Mouse (Mus musculus) embryonic fibroblast, embryonic 13.5 days (primary cell): ENCODE results near the gene Slc22a23. TPM values are rescaled to one million over a fixed set of nuclear protein-coding genes. Genes with fewer than 3 reads are reported as not detected.

Experiments used
- H3K27ac ChIP-seq: 2 replicates; pipeline ENCODE4 v1.5.1; 2012; ENCODE audit warnings: low read length, control low read depth, inconsistent platforms; ENCODE audit not compliant: insufficient read depth
- H3K4me1 ChIP-seq: 2 replicates; pipeline ENCODE4 v1.6.1; 2011; ENCODE audit warnings: low read length; ENCODE audit not compliant: control insufficient read depth, insufficient read depth
- H3K4me3 ChIP-seq: 2 replicates; pipeline ENCODE4 v1.5.1; 2011; ENCODE audit warnings: mild to moderate bottlenecking, control low read depth, low read length; ENCODE audit not compliant: insufficient read depth
- CTCF ChIP-seq: IDR thresholded peaks from 2 replicates; pipeline ENCODE4 v1.5.1; 2011; ENCODE audit warnings: mild to moderate bottlenecking, control low read depth, low read length, moderate library complexity, borderline replicate concordance; ENCODE audit not compliant: insufficient read depth
- POLR2A ChIP-seq: IDR thresholded peaks from 2 replicates; pipeline ENCODE4 v1.6.1; 2011; ENCODE audit warnings: low read depth, mild to moderate bottlenecking, control low read depth, low read length, moderate library complexity
- polyA plus RNA-seq: library from polyadenylated mRNA; stranded (reverse); fragments of >200 nt; gene quantifications from 2 replicates; pipeline ENCODE4 v1.2.4, GENCODE M21; 2011; ENCODE audit warnings: low read depth; ENCODE audit not compliant: missing spikeins, insufficient read length

Slc22a23 gene
- polyA plus RNA-seq, 1 experiment: 5.7 TPM

- no peak for TF ChIP-seq CTCF
- TF ChIP-seq POLR2A: no peak
- no peak overlapping the region for H3K27ac ChIP-seq
These were observed 72.5 kb downstream of the Slc22a23 start for GRCm38 (mm10) chr13:34272275-34273054.

GRCm38 (mm10) chr13:34271665-34272064, 73.3 kb downstream of the Slc22a23 start:
- Histone ChIP-seq H3K4me1 (no peaks in the 10 kb centered on the region), H3K4me3 (no peak overlapping the region), H3K27ac (no peak overlapping the region)
- TF ChIP-seq CTCF: no peak
- TF ChIP-seq POLR2A: no peak

More at GRCm38 (mm10) chr13:34272275-34273054, 72.5 kb downstream of the Slc22a23 start:
- Histone ChIP-seq H3K4me3 (no peak overlapping the region), H3K4me1 (no peaks in the 10 kb centered on the region)

DNA sequence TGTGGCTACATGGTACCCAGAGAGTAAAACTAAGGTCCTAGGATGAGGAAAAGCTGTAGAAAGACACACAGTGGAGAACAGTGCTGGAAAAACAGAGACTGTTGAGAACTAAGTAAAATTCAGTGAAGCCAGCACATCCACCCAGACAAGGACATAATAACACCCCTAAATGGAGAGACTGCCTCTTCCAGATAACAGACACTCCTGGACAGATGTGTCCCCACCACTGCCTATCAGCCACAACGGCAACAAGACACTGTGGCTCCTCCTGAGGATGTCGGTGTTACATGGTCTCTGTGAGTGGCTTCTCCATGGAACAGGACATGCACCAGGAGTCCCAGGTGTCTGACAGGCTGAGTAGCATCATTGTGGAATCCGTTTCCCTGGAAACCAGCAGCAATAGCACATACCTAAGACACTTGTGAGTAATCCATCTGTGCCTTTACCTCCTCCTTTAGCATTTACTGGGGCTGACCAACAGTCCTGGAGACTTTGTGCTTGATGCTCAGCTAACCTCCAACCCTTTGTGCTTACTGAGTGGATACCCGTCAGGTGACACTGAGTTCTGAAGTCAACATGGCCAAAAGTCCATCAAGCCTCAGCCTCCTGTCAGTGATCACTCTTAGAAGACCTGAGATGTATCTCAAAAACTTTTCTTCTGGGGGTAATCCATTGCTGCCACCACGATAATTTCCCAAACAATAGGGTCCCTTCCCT, 73.9 kb downstream of the Slc22a23 start:
- Histone ChIP-seq H3K27ac (no peak overlapping the region), H3K4me1 (no peaks in the 10 kb centered on the region), H3K4me3 (no peak overlapping the region)
- TF ChIP-seq POLR2A: no peak
- TF ChIP-seq CTCF: no peak

GRCm38 (mm10) chr13:34269376-34269991, 75.5 kb downstream of the Slc22a23 start:
- H3K4me1 ChIP-seq: no peaks in the 10 kb centered on the region
- H3K27ac ChIP-seq: no peak overlapping the region
- TF ChIP-seq POLR2A: no peak
- no peak for TF ChIP-seq CTCF
- H3K4me3 ChIP-seq: no peak overlapping the region

- Histone ChIP-seq H3K27ac (no peak overlapping the region), H3K4me3 (no peak overlapping the region), H3K4me1 (no peaks in the 10 kb centered on the region)
- TF ChIP-seq POLR2A (no peak), CTCF (no peak)
These were observed 77.9 kb downstream of the Slc22a23 start for GRCm38 (mm10) chr13:34266942-34267660.

DNA sequence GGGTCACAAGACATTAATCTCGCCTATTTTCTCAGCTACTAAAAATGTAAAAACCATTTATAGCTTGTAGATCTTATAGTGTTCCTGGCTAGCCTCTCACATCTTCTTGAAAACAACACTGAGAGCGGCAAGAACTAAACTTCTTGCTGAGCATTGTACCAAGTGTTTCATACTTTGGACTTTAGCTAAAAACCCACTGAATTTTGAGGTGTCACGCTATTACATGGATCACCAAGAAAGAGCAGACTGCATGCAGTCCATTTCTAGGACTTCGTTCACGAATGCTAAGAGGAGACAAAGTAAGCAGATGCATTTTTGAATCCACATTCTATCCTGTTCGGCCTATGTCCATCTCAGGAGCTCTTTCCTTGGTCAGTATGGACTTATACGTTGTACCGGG, 78.9 kb downstream of the Slc22a23 start:
- H3K4me1 ChIP-seq: no peaks in the 10 kb centered on the region
- TF ChIP-seq POLR2A (no peak), CTCF (no peak)
- no peak overlapping the region for H3K4me3 ChIP-seq
- H3K27ac ChIP-seq: no peak overlapping the region

DNA sequence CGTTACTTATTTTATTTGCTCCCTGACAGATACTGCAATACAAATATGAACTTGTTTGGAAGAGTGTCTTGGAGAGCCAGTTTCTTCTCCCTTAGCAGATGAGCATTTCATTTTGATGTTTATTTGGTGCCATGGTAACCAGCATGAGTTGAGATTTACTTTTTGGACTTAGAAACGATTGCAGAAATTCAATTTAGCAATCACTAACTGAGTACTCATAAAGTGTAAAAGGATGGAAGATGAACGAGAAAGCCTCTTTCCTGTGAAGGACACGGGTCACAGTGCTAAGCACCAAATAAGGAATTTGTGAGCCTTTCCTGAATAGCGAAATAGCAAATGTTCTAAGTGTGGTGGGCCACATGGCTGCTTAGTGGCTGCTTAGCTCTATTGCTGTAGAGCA, 79.4 kb downstream of the Slc22a23 start:
- Histone ChIP-seq H3K4me1 (no peaks in the 10 kb centered on the region), H3K27ac (no peak overlapping the region), H3K4me3 (no peak overlapping the region)
- TF ChIP-seq CTCF (no peak), POLR2A (no peak)

GRCm38 (mm10) chr13:34265022-34265565, 79.9 kb downstream of the Slc22a23 start:
- Histone ChIP-seq H3K27ac (no peak overlapping the region), H3K4me3 (no peak overlapping the region), H3K4me1 (no peaks in the 10 kb centered on the region)
- TF ChIP-seq POLR2A (no peak), CTCF (no peak)

DNA sequence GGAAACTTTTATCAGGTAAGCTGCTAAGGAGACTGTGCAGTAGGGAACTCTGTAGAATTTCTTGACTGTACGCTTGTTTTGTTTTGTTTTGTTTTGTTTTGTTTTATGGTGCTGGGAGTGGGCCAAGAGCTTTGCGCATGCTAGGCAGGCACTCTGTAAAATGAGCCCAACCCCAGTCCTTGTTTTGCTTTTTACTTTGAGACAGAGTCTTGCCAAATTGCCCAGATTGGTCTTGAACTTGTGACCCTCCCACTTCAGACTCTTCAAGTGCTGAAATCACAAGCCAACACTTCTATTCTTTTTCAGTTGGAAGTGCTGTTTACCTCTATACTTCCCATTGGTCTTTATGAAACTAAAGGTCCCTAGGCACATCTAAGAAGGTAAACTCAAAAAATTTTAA, 80.5 kb downstream of the Slc22a23 start:
- H3K4me3 ChIP-seq: no peak overlapping the region
- H3K4me1 ChIP-seq: no peaks in the 10 kb centered on the region
- no peak overlapping the region for H3K27ac ChIP-seq
- no peak for TF ChIP-seq POLR2A
- no peak for TF ChIP-seq CTCF
